Mouse (Mus musculus): Measurements from ENCODE around the gene Fbxo33. TPM values are rescaled to one million over a fixed set of nuclear protein-coding genes. Genes with fewer than 3 reads are reported as not detected.
"Not testable (repeated sequence)": the region's sequence is repeated elsewhere in the genome, so short reads cannot be mapped to it uniquely, and the experiment has no call there.

Gene Fbxo33
- 10 to 100 TPM; 21.1 to 22.0 TPM for total RNA-seq (2021)
- long read RNA-seq, experiment 1, transcript Fbxo33-201 (4 exons, 3,688 nt), result major isoform, 15 of 22 reads
- long read RNA-seq, experiment 1, partial matches to known transcripts, result 1 of 22 reads
- long read RNA-seq, experiment 1, other reads (novel, unspliced or antisense), result 5 of 22 reads
- long read RNA-seq, experiment 2, partial matches to known transcripts, result 0 of 6 reads
- long read RNA-seq, experiment 2, other reads (novel, unspliced or antisense), result 2 of 6 reads

GRCm38 (mm10) chr12:59219325-59220225 lies at the start of gene Fbxo33:
Fbxo33 (minus strand) TSS chr12:59219725.
- DNase-seq, result peak; percentile 99

GRCm38 (mm10) chr12:59265942-59266231 lies 46.4 kb upstream of the Fbxo33 start:
- DNase-seq, result no peak

- DNase-seq, result peak; percentile 20
Measured at GRCm38 (mm10) chr12:59265207-59265941, 45.8 kb upstream of the Fbxo33 start.

- no peak for DNase-seq
Measured at GRCm38 (mm10) chr12:59262841-59263240, 43.3 kb upstream of the Fbxo33 start.

DNA sequence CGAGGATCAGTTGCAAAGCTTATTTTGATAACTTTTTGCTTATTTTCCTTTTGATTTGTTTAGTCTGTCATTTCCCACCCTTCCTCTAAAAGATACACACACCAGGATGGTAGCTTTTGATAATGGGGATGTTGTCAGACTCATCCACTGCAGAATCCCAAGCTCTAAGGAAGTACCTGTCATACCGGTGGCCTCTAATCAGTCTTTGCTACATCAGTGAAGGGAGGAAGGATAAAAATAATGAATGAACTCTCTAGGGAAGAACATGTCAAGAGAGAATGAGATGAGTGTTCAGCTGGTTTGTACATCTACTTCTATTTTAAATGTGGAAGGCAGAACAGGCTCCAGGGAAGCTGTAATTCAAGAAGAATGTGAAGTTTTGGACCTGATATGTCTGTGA lies 41.3 kb upstream of the Fbxo33 start:
- no peak for DNase-seq

GRCm38 (mm10) chr12:59260362-59260761 lies 40.8 kb upstream of the Fbxo33 start:
- DNase-seq, result no peak

- no peak for DNase-seq
Measured at GRCm38 (mm10) chr12:59259015-59259414, 39.5 kb upstream of the Fbxo33 start.

- DNase-seq, result no peak
Measured at GRCm38 (mm10) chr12:59250259-59250827, 30.8 kb upstream of the Fbxo33 start.

DNA sequence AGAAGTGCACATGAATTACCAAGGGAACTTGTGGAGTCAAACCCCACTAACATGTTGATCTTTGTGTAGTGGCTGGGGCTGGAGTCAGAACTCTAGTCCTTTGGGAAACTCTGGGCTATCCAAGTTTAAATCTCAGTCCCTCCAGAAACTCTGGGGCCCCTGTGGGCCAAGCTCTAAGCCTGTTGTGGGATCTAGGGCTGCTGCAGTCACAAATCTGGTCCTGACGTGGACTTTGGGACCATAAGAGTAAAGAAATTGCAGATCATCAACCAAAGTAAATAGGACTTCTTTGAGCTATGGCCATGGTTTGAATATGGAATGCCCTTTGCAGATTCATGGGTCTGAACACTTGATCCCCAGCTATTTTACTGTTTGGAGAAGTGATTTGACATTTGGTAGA lies 29.4 kb upstream of the Fbxo33 start:
- DNase-seq, result no peak

DNA sequence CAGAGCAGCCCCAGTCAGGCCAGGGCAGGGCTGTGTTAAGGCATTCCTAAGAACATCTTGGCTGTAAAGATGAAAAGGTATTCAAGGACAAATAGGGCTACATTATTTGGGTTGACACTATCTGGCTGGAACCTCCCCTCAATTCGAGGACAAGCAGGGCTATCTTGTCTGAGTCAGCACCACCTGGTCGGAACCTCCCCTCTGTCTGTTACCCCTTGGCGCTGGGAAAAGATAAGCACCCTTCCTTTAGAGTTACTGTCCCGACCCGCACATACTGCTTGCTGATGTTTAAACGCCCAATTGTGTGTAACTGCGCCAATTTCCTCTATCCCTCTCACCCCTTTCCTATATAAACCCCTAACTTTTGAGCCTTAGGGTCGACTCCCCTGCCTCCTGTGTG lies 21.5 kb upstream of the Fbxo33 start:
- not testable (repeated sequence) for DNase-seq

- no peak for DNase-seq
Measured at GRCm38 (mm10) chr12:59238434-59238833, 18.9 kb upstream of the Fbxo33 start.

DNA sequence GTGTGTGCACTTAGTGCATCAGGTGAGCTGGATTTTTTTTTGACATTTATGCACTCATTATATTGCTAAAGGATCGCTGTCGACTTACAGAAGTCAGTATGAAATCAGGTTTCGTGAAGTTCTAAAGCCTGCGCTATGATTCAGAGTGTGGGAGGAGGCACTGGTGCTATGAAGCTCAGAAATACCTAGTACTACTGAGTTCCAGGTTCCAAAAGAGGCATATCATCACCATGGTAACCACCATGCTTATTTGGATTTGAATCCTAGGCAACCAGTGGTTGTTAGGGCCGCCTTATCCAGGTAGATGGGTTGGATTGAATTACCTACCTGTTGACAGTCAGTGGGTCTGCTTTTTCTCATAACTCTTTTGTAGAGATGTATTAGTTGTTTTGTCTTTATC lies 8.9 kb upstream of the Fbxo33 start:
- DNase-seq, result no peak

GRCm38 (mm10) chr12:59218640-59219321 lies 744 bp downstream of the Fbxo33 start:
- peak; percentile 57 for DNase-seq

DNA sequence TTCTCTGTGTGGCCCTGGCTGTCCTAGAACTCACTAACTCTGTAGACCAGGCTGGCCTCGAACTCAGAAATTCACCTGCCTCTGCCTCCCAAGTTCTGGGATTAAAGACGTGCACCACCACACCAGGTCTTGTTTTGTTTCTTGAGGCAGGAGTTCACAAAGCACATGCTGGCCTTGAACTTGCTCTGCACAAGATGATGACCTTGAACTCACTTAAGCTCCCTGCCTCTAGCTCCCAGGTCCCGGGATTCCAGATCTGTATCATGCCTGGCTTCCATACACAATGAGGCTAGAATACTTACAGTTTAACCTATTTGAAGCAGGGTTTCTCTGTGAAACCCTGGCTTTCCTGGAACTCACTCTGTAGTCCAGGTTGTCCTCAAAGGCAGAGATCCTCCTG lies 2.2 kb downstream of the Fbxo33 start:
- DNase-seq, result no peak

- no peak for DNase-seq
Measured at GRCm38 (mm10) chr12:59216676-59217266, 2.8 kb downstream of the Fbxo33 start.

DNA sequence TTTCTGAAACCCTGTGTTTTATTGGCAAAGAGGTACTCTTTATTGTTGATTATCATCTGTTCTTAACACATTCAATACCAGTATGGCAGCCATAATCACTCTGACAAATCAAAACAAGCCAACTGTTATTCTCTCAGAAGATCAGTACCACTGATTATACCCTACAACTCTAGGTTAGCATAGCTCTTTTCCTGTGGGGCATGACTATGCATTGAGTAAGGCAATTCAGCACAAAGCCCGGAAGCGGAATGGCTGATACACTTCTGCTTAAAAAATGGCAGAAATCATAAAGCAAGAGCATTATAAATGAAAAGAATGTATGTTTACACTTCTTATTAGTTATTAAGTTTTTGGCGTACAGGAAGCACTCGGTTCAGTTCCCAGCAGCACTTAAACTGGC lies 3.3 kb downstream of the Fbxo33 start:
- no peak for DNase-seq

DNA sequence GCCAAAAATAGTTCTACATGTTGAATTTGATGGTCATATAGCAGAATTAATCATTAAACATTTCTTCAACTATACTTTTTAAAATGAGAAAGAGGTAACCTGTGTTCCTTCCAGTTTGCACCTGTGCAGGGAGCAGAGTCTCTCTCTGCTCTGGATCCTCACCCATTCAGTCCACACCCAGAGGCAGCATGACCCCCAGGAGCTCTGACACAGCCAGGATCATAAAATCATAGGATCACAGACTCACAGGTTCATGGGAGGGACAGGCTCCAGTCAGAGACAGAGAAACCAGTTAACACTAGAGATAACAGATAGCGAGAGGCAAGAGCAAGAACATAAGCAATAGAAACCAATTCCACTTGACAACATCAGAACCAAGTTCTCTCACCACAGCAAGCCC lies 11.7 kb downstream of the Fbxo33 start:
- DNase-seq, result no peak

DNA sequence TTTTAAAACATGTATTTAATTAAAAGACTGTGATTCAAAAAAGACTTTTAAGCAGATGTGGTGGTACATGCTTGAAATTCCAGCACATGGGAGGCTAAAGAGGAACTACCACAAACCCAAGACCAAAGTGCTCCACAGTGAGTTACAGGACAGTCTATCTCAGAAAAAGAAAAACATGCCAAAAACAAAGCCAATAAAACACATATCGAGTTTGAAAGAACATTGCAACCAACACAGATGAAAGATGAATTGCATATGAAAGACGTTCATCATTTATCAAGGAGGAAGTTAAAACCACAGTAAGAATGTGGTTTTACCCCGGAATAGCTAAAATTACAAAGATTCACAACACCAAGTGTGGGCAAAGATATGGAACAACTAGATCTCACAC lies 12.5 kb downstream of the Fbxo33 start:
- no peak for DNase-seq

GRCm38 (mm10) chr12:59206208-59206999 lies 13.1 kb downstream of the Fbxo33 start:
- DNase-seq, result no peak

DNA sequence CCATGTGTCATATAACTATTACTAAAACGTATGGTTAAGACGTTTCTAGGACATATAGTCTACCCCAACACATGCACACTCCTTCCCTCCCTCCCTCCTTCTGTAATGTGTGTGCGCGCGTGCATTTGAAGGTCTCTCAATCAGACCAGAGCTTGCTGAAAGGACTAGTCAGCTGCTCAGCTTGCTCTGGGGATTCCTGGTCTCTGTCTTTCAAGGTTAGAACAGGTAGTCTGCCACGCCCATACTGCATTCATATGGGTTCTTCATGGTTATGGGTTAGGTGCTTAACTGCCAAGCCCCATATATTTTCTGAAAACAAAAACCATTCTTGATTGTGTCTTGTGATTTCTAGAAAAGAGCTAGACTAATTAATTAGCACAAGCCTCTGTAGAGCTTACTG lies 14.0 kb downstream of the Fbxo33 start:
- no peak for DNase-seq

DNA sequence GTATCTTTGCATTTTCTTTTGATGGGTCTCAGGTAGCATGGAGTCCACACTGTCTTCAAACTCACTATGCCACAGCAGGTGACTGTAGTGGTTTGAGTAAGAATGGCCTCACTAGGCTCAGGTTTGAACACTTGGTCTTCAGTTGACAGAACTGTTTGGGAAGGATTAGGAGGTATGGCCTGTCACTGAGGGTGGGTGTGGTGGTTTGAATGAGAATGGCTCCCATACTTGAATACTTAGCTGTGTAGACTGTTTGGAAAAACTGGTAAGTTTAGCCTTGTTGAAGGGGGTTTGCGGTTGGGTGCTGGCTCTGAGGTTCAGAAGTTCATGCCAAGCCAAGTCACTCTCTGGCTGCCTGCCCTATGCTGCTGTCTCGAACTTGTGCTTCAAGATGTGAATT lies 20.2 kb downstream of the Fbxo33 start:
- no peak for DNase-seq

All from adrenal gland, postnatal 10 days (tissue).